Mouse (Mus musculus) G1E (cell line): ENCODE data around the gene Kcnc1.

Experiments used
- CTCF ChIP-seq: IDR thresholded peaks from 2 replicates; pipeline ENCODE4 v1.5.1; 2012; ENCODE audit warnings: low read depth, low read length, inconsistent platforms, mixed read lengths
- GATA1 ChIP-seq: IDR thresholded peaks from 2 replicates; pipeline ENCODE4 v1.6.1; 2012; ENCODE audit warnings: borderline replicate concordance, low read length, inconsistent platforms, mixed read lengths
- GATA2 ChIP-seq: IDR thresholded peaks from 2 replicates; pipeline ENCODE4 v1.6.1; 2012; ENCODE audit warnings: low read depth, low read length, inconsistent platforms, borderline replicate concordance

GRCm38 (mm10) chr7:46484223-46484622 is 87.9 kb downstream of the Kcnc1 start:
- TF ChIP-seq CTCF (no peak), GATA1 (no peak), GATA2 (no peak)
